Mouse (Mus musculus) kidney, adult 9 months (tissue): Measurements from ENCODE around the gene C1ql1.

Source experiments
- DNase-seq: peaks from one replicate; pipeline ENCODE4 v3.0.0; 2022

Gene C1ql1

GRCm38 (mm10) chr11:102898408-102898807 lies 48.1 kb downstream of the C1ql1 start:
- no peak for DNase-seq

- no peak for DNase-seq
Measured at GRCm38 (mm10) chr11:102896641-102897040, 49.8 kb downstream of the C1ql1 start.

DNA sequence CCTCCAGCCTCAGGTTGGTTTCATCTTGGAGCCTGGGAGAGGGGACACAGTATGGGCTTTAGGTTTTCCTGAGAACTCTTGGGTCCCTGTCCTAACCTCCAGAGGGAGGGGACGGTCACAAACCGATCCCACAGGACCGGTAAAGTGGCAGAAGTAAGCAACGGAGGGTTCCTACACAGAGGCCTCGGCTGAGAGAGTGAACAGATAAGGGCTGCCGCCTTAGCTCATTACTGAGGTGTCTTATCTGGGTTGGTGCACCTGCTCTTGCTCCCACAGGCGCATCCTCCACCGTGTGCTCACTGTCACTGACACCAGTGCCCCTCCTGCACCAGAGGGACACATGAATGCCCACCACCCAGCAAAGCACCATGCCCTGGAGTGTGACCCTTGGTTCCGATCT lies 50.7 kb downstream of the C1ql1 start:
- no peak for DNase-seq

- no peak for DNase-seq
Measured at GRCm38 (mm10) chr11:102894716-102895115, 51.8 kb downstream of the C1ql1 start.

- DNase-seq, result peak; percentile 87
Measured at GRCm38 (mm10) chr11:102893015-102893651, 53.4 kb downstream of the C1ql1 start.

- DNase-seq, result no peak
Measured at GRCm38 (mm10) chr11:102890096-102890495, 56.4 kb downstream of the C1ql1 start.
